Comparison of ENCODE assay signal across 12 mouse cellular contexts in genomic region chr1:89781861-89782260, GRCm38 (mm10).
DNase-seq lines count a peak whose midpoint lies in the region; ATAC-seq and TF ChIP-seq lines count a peak whose summit lies in the region.
"Had no signal": no experiment of that assay in that cellular context is flagged by ENCODE, and none has a peak within 500 bp of the region (broad histone marks: within the 10 kb centered on the region; RNA-seq: fewer than 3 reads in every experiment).

No protein-coding gene starts in this region.

- no peak overlapping the region for H3K4me2 ChIP-seq in liver, embryonic 12.5 days

- peak; percentile 29 for DNase-seq in adrenal gland, postnatal 25 days
- DNase-seq in adrenal gland, postnatal 4 days (ENCODE audit: low spot score in 2 of 2) = no peak
- DNase-seq in liver = peak; percentile 12
- DNase-seq in MEL (ENCODE audit: low read depth, low spot score) = peak; percentile 3
- peak; percentile 1 for DNase-seq in induced T-regulatory cell, adult 2 months (ENCODE audit: low read depth)
- no peak for DNase-seq in cerebellum, postnatal 10 days
- no peak for DNase-seq in spleen, postnatal 14 days (ENCODE audit: low spot score in 2 of 2)
- DNase-seq: B cell, adult 2 months; cerebellum, adult 11-12 months had no signal

- H3K9ac ChIP-seq in liver, embryonic 12.5 days = no peak overlapping the region
- no peak overlapping the region for H3K9ac ChIP-seq in MEL (ENCODE audit: control insufficient read depth, low read depth, low read length, poor library complexity, severe bottlenecking)

- TF ChIP-seq RAD21 in MEL (IDR thresholded peaks at IDR 0.05; ENCODE audit: low read depth, low read length) = no peak

- no peaks in the 10 kb centered on the region for H3K79me2 ChIP-seq in MEL (ENCODE audit: control insufficient read depth, insufficient read depth, low read length, poor library complexity)

- no peaks in the 10 kb centered on the region for H3K9me3 ChIP-seq in liver, embryonic 12.5 days (replicated peaks)
- H3K9me3 ChIP-seq in MEL (replicated peaks; ENCODE audit: insufficient read depth, low read length) = no peaks in the 10 kb centered on the region

- TF ChIP-seq CTCF in MEL (IDR thresholded peaks at IDR 0.05 in 2 of 3, conservative IDR thresholded peaks at IDR 0.05 in 1 of 3; ENCODE audit: control insufficient read depth in 1 of 3, insufficient read depth in 1 of 3, low read depth in 2 of 3, low read length in 3 of 3, poor library complexity in 1 of 3, severe bottlenecking in 1 of 3) = no peak

- no peaks in the 10 kb centered on the region for H3K36me3 ChIP-seq in liver, embryonic 12.5 days
- H3K36me3 ChIP-seq in MEL (ENCODE audit: control insufficient read depth in 1 of 2, insufficient read depth in 2 of 2, low read length in 2 of 2) = no peaks in the 10 kb centered on the region

- no peak for TF ChIP-seq POLR2A in MEL (IDR thresholded peaks at IDR 0.05; ENCODE audit: control insufficient read depth in 1 of 2, insufficient read depth in 1 of 2, low read depth in 1 of 2, low read length in 2 of 2, poor library complexity in 1 of 2)

- TF ChIP-seq EP300 in MEL (IDR thresholded peaks at IDR 0.05; ENCODE audit: low read depth in 1 of 2, low read length in 2 of 2) = no peak

- 65% methylated on average over 8 of the region's 8 CpGs for WGBS in liver, embryonic 12.5 days (ENCODE audit: insufficient replicate concordance)

- H3K4me3 ChIP-seq in liver, embryonic 12.5 days = no peak overlapping the region
- H3K4me3 ChIP-seq in MEL (ENCODE audit: control insufficient read depth in 1 of 2, insufficient read depth in 1 of 2, low read depth in 2 of 2, low read length in 2 of 2) = no peak overlapping the region
- H3K4me3 ChIP-seq: erythroblast, embryonic 14.5 days had no signal

- no peaks in the 10 kb centered on the region for H3K27me3 ChIP-seq in liver, embryonic 12.5 days (replicated peaks)
- H3K27me3 ChIP-seq in MEL (ENCODE audit: control insufficient read depth in 1 of 2, insufficient read depth in 2 of 2, low read length in 2 of 2) = no peaks in the 10 kb centered on the region

- H3K27ac ChIP-seq in liver, embryonic 12.5 days = no peak overlapping the region
- H3K27ac ChIP-seq in MEL (ENCODE audit: control insufficient read depth, low read depth, low read length) = no peak overlapping the region

- H3K4me1 ChIP-seq in liver, embryonic 12.5 days = no peaks in the 10 kb centered on the region
- no peaks in the 10 kb centered on the region for H3K4me1 ChIP-seq in MEL (ENCODE audit: control insufficient read depth in 1 of 2, insufficient read depth in 2 of 2, low read length in 2 of 2)

- ATAC-seq in liver, embryonic 12.5 days = no peak
- ATAC-seq: inflammation-experienced regulatory T-cells, adult 6 months had no signal

TF ChIP-seq in MEL, 35 proteins besides CTCF, POLR2A, EP300 and RAD21:
- no peak for TF ChIP-seq NELFE (IDR thresholded peaks at IDR 0.05; ENCODE audit: low read depth, low read length)
- no peak for TF ChIP-seq ZC3H11A (IDR thresholded peaks at IDR 0.05; ENCODE audit: low read depth, low read length)
- TF ChIP-seq BHLHE40 (IDR thresholded peaks at IDR 0.05; ENCODE audit: borderline replicate concordance, low read depth, low read length) = no peak
- TF ChIP-seq ZKSCAN1 (IDR thresholded peaks at IDR 0.05; ENCODE audit: low read depth, low read length) = no peak
- no peak for TF ChIP-seq KAT2A (conservative IDR thresholded peaks at IDR 0.05; ENCODE audit: low read depth, low read length)
- no peak for TF ChIP-seq UBTF (IDR thresholded peaks at IDR 0.05; ENCODE audit: borderline replicate concordance, insufficient read depth, low read depth, low read length)
- TF ChIP-seq MYB (IDR thresholded peaks at IDR 0.05; ENCODE audit: low read depth, low read length) = no peak
- TF ChIP-seq POLR2AphosphoS2 (IDR thresholded peaks at IDR 0.05; ENCODE audit: low read length) = no peak
- no peak for TF ChIP-seq SMC3 (IDR thresholded peaks at IDR 0.05; ENCODE audit: low read depth, low read length)
- no peak for TF ChIP-seq MXI1 (IDR thresholded peaks at IDR 0.05; ENCODE audit: low read depth, low read length)
- no peak for TF ChIP-seq JUND (IDR thresholded peaks at IDR 0.05; ENCODE audit: low read depth, low read length)

Comparison
In these comparisons a context has a peak if more than half of its experiments do, and no peak if none do; other contexts are left out.
1. DNase-seq: peak in adrenal gland, postnatal 25 days (single experiment), liver (single experiment), MEL (single experiment) and induced T-regulatory cell, adult 2 months (single experiment); none in adrenal gland, postnatal 4 days (0 of 2), cerebellum, postnatal 10 days (0 of 2) and spleen, postnatal 14 days (0 of 2).